Mouse (Mus musculus) hindbrain, embryonic 13.5 days (tissue): Measurements from ENCODE around the gene Hnrnpul1. TPM values are rescaled to one million over a fixed set of nuclear protein-coding genes. Genes with fewer than 3 reads are reported as not detected.

Experiments
- ATAC-seq: fragments of 200-750 bp; cut with Nextera tagmentation; 2 replicates; pipeline ENCODE4 v1.8.0; 2017; ENCODE audit warnings: moderate TSS enrichment; ENCODE audit not compliant: low FRiP score
- H3K27ac ChIP-seq: fragments of 300-500 bp; sonication (generic); 2 replicates; pipeline ENCODE4 v1.5.1; 2015; ENCODE audit warnings: inconsistent platforms, mild to moderate bottlenecking, moderate library complexity
- H3K27me3 ChIP-seq: fragments of 300-500 bp; sonication (generic); 2 replicates; pipeline ENCODE4 v1.6.1; 2015; ENCODE audit warnings: mild to moderate bottlenecking, inconsistent platforms
- H3K36me3 ChIP-seq: fragments of 300-500 bp; sonication (generic); 2 replicates; pipeline ENCODE4 v1.6.1; 2015; ENCODE audit warnings: mild to moderate bottlenecking, inconsistent platforms
- H3K4me1 ChIP-seq: fragments of 300-500 bp; sonication (generic); replicated peaks from 2 replicates; pipeline ENCODE4 v1.6.1; 2015; ENCODE audit warnings: inconsistent platforms
- H3K4me2 ChIP-seq: fragments of 300-500 bp; sonication (generic); 2 replicates; pipeline ENCODE4 v1.6.1; 2015; ENCODE audit warnings: inconsistent platforms, mild to moderate bottlenecking, moderate library complexity
- H3K4me3 ChIP-seq: fragments of 300-500 bp; sonication (generic); 2 replicates; pipeline ENCODE4 v1.5.1; 2015; ENCODE audit warnings: mild to moderate bottlenecking, inconsistent platforms
- H3K9ac ChIP-seq: fragments of 300-500 bp; sonication (generic); 2 replicates; pipeline ENCODE4 v1.6.1; 2015; ENCODE audit warnings: mild to moderate bottlenecking, inconsistent platforms
- H3K9me3 ChIP-seq: fragments of 300-500 bp; sonication (generic); 2 replicates; pipeline ENCODE4 v1.6.1; 2016; ENCODE audit warnings: inconsistent platforms
- WGBS: fragments of 180-500 bp; shearing (Covaris S2); methylation state at CpG from one replicate; pipeline ENCODE4 v1.1.7; 2015; 5-methylcytosine and 5-hydroxymethylcytosine counted together
- polyA plus RNA-seq: library from polyadenylated mRNA; unstranded; fragments of >200 nt; fragmentation: Nextera tagmentation; extraction: Ambion mirVana; gene quantifications from 2 replicates; pipeline ENCODE4 v1.2.1, GENCODE M21; 2015

Gene Hnrnpul1
- polyA plus RNA-seq, 1 experiment from 2014 or later = 49.9 TPM

GRCm38 (mm10) chr7:25671686-25672085 is 82.9 kb downstream of the Hnrnpul1 start:
- ATAC-seq = no peak
- Histone ChIP-seq H3K4me1 (peaks cover 10% of the 10 kb centered on the region), H3K27ac (no peak overlapping the region), H3K27me3 (peaks cover 44% of the 10 kb centered on the region), H3K36me3 (peaks cover 32% of the 10 kb centered on the region), H3K4me2 (no peak overlapping the region), H3K9me3 (no peaks in the 10 kb centered on the region), H3K4me3 (no peak overlapping the region), H3K9ac (no peak overlapping the region)
- WGBS = 73% methylated on average over 2 of the region's 2 CpGs

Other genes with a start within 250 kb of the Hnrnpul1 start
- gene Ceacam2, start 214.9 kb downstream of the Hnrnpul1 start, polyA plus RNA-seq = 0.12 and 0.16 TPM in 2 replicates
- not detected in 2 replicates for gene Erich4, start 138.9 kb downstream of the Hnrnpul1 start, polyA plus RNA-seq
- 35.8 and 42.6 TPM in 2 replicates for gene Dmac2, start 135.3 kb downstream of the Hnrnpul1 start, polyA plus RNA-seq
- 1.0 and 1.2 TPM in 2 replicates for gene B3gnt8, start 128.1 kb downstream of the Hnrnpul1 start, polyA plus RNA-seq
- 46.3 and 49.2 TPM in 2 replicates for gene Bckdha, start 95.8 kb downstream of the Hnrnpul1 start, polyA plus RNA-seq
- gene Exosc5, start 95.6 kb downstream of the Hnrnpul1 start, polyA plus RNA-seq = 44.7 and 47.1 TPM in 2 replicates
- 15.6 and 16.3 TPM in 2 replicates for gene Tmem91, start 79.6 kb downstream of the Hnrnpul1 start, polyA plus RNA-seq
- 40.0 and 41.5 TPM in 2 replicates for gene B9d2, start 74.0 kb downstream of the Hnrnpul1 start, polyA plus RNA-seq
- 0.85 and 1.2 TPM in 2 replicates for gene Tgfb1, start 67.8 kb downstream of the Hnrnpul1 start, polyA plus RNA-seq
- 33.1 and 33.8 TPM in 2 replicates for gene Ccdc97, start 35.7 kb downstream of the Hnrnpul1 start, polyA plus RNA-seq
- 21.9 and 22.2 TPM in 2 replicates for gene Axl, start 33.9 kb upstream of the Hnrnpul1 start, polyA plus RNA-seq
- 1.4 and 2.1 TPM in 2 replicates for gene Cyp2s1, start 62.2 kb upstream of the Hnrnpul1 start, polyA plus RNA-seq
- gene Cyp2b10, start 142.9 kb upstream of the Hnrnpul1 start, polyA plus RNA-seq = not detected in 2 replicates